Mouse (Mus musculus) megakaryocyte, embryonic 14.5 days (primary cell): ENCODE results near the gene Dtx3.

Experiments used
- FLI1 ChIP-seq: IDR thresholded peaks from 2 replicates; pipeline ENCODE4 v1.6.1; 2012; ENCODE audit warnings: low read length, inconsistent platforms, mixed read lengths
- GATA1 ChIP-seq: IDR thresholded peaks from 3 replicates; pipeline ENCODE4 v1.6.1; 2012; ENCODE audit warnings: mixed read lengths, low read length, inconsistent platforms, borderline replicate concordance

DNA sequence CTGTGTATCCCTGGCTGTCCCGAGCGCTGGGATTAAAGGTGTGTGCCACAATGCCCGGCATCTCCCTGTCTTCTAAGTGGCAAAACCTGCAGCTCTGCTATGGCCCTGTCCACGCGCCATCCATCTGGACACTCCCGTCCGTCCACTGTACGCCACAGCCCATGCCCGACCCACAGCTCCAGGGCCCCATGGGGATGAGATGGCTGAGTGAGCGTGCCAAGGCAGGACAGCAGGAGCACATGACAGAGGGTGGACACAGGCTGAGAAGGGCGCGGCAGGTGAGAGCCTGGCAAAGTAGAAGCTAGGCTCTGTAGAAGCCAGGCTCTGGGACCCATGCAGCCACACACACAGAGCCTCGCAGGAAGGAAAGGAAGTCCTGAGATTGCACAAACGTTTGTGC, 36.2 kb upstream of the Dtx3 start:
- TF ChIP-seq GATA1: no peak
- TF ChIP-seq FLI1: no peak
